Mouse (Mus musculus): Measurements from ENCODE around the gene Fgd6. TPM values are rescaled to one million over a fixed set of nuclear protein-coding genes. Genes with fewer than 3 reads are reported as not detected.

The Fgd6 gene
- polyA plus RNA-seq, 1 experiment from 2014 or later = 3.1 TPM

DNA sequence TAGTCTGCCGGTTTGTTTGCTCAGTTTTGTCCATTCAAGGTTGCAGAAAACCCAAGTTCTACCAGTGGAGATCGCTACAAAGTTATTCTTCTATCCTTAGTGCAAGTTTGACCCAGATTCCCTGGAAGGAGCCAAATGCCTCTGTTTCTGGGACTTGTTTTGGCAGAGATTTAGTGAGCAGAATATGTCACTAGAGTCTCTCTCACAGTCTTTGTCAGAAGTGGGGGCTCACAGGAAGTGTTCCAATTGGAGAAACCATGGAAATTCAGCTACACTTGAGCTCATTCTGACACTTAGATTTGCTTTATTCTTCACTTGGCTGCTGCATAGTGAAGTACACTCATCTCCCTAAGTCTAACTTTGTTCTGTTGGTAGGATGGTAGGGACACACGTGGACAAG, 76.4 kb downstream of the Fgd6 start:
- DNase-seq (no peak), ATAC-seq (ENCODE audit: low FRiP score, low TSS enrichment) (no peak)
- Histone ChIP-seq H3K9ac (replicated peaks; ENCODE audit: low read length) (no peak overlapping the region), H3K4me1 (ENCODE audit: control insufficient read depth, insufficient read depth, low read length) (no peaks in the 10 kb centered on the region), H3K36me3 (ENCODE audit: control insufficient read depth, insufficient read depth, low read length) (no peaks in the 10 kb centered on the region), H3K27ac (replicated peaks; ENCODE audit: low read depth, low read length) (no peak overlapping the region), H3K4me2 (ENCODE audit: low read length) (no peak overlapping the region), H3K9me3 (ENCODE audit: control insufficient read depth, low read length) (no peaks in the 10 kb centered on the region), H3K27me3 (ENCODE audit: control insufficient read depth, insufficient read depth, low read length) (no peaks in the 10 kb centered on the region), H3K4me3 (replicated peaks; ENCODE audit: low read depth, low read length) (no peak overlapping the region)
- 74% methylated on average over 3 of the region's 3 CpGs for WGBS

GRCm38 (mm10) chr10:94115893-94116599, 80.2 kb downstream of the Fgd6 start:
- H3K27me3 ChIP-seq (ENCODE audit: control insufficient read depth, insufficient read depth, low read length) = no peaks in the 10 kb centered on the region
- H3K4me3 ChIP-seq (replicated peaks; ENCODE audit: low read depth, low read length) = no peak overlapping the region
- no peak overlapping the region for H3K9ac ChIP-seq (replicated peaks; ENCODE audit: low read length)
- no peaks in the 10 kb centered on the region for H3K9me3 ChIP-seq (ENCODE audit: control insufficient read depth, low read length)
- H3K36me3 ChIP-seq (ENCODE audit: control insufficient read depth, insufficient read depth, low read length) = no peaks in the 10 kb centered on the region
- WGBS = 43% methylated on average over 6 of the region's 6 CpGs
- peak; percentile 94 for DNase-seq
- H3K4me2 ChIP-seq (ENCODE audit: low read length) = no peak overlapping the region
- peak; percentile 77; the same call in 1 of the 2 replicates for ATAC-seq (ENCODE audit: low FRiP score, low TSS enrichment)
- H3K4me1 ChIP-seq (ENCODE audit: control insufficient read depth, insufficient read depth, low read length) = no peaks in the 10 kb centered on the region
- no peak overlapping the region for H3K27ac ChIP-seq (replicated peaks; ENCODE audit: low read depth, low read length)

- Histone ChIP-seq H3K27me3 (ENCODE audit: control insufficient read depth, insufficient read depth, low read length) (no peaks in the 10 kb centered on the region), H3K4me3 (replicated peaks; ENCODE audit: low read depth, low read length) (no peak overlapping the region), H3K9ac (replicated peaks; ENCODE audit: low read length) (no peak overlapping the region), H3K36me3 (ENCODE audit: control insufficient read depth, insufficient read depth, low read length) (no peaks in the 10 kb centered on the region), H3K4me2 (ENCODE audit: low read length) (no peak overlapping the region), H3K4me1 (ENCODE audit: control insufficient read depth, insufficient read depth, low read length) (no peaks in the 10 kb centered on the region), H3K27ac (replicated peaks; ENCODE audit: low read depth, low read length) (no peak overlapping the region), H3K9me3 (ENCODE audit: control insufficient read depth, low read length) (no peaks in the 10 kb centered on the region)
- 75% methylated on average over 12 of the region's 12 CpGs for WGBS
- DNase-seq (no peak), ATAC-seq (ENCODE audit: low FRiP score, low TSS enrichment) (no peak)
Observed at GRCm38 (mm10) chr10:94116781-94117340, 81.1 kb downstream of the Fgd6 start.

DNA sequence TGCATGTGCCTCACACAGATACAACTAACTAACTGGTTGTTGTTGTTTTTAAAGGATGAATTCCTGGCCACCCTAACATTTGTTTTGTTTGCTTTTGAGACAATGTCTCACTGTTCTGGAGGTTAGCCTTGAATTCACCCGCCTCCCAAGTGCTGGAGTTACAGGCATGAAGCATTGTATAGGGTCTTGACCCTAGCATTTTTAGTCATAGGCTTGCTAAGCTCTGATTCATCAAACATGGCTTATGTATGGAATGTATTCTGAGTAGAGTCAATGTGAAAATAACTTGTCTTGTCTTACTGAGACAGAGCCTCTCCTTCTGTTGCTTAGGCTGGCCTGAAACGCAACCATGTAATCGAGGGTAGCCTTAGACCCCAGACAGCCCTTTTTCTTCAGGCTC, 82.1 kb downstream of the Fgd6 start:
- DNase-seq = no peak
- Histone ChIP-seq H3K27ac (replicated peaks; ENCODE audit: low read depth, low read length) (no peak overlapping the region), H3K27me3 (ENCODE audit: control insufficient read depth, insufficient read depth, low read length) (no peaks in the 10 kb centered on the region), H3K9ac (replicated peaks; ENCODE audit: low read length) (no peak overlapping the region), H3K4me2 (ENCODE audit: low read length) (no peak overlapping the region), H3K4me3 (replicated peaks; ENCODE audit: low read depth, low read length) (no peak overlapping the region), H3K9me3 (ENCODE audit: control insufficient read depth, low read length) (no peaks in the 10 kb centered on the region), H3K36me3 (ENCODE audit: control insufficient read depth, insufficient read depth, low read length) (no peaks in the 10 kb centered on the region), H3K4me1 (ENCODE audit: control insufficient read depth, insufficient read depth, low read length) (no peaks in the 10 kb centered on the region)
- ATAC-seq (ENCODE audit: low FRiP score, low TSS enrichment) = no peak
- WGBS = 90% methylated on average over 3 of the region's 3 CpGs

DNA sequence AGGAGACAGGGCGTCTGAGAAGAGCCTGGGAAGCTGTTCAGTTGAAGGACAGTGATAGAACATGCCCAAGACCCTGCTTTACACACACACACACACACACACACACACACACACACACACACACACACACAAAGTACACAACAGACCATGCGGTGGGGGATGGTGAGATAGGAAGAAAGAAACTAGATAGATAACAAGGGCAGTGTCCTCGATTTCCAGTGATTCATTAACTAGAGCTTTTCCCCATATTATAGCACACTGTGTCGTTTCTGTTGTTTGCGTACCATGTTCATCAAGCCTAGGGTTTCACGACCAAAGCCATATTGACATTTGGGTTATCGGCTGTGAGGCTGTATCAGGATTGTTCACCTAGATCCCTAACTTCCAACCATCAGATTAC, 83.2 kb downstream of the Fgd6 start:
- Histone ChIP-seq H3K4me1 (ENCODE audit: control insufficient read depth, insufficient read depth, low read length) (no peaks in the 10 kb centered on the region), H3K27ac (replicated peaks; ENCODE audit: low read depth, low read length) (no peak overlapping the region), H3K27me3 (ENCODE audit: control insufficient read depth, insufficient read depth, low read length) (no peaks in the 10 kb centered on the region), H3K4me3 (replicated peaks; ENCODE audit: low read depth, low read length) (no peak overlapping the region), H3K4me2 (ENCODE audit: low read length) (no peak overlapping the region), H3K9ac (replicated peaks; ENCODE audit: low read length) (no peak overlapping the region), H3K36me3 (ENCODE audit: control insufficient read depth, insufficient read depth, low read length) (no peaks in the 10 kb centered on the region), H3K9me3 (ENCODE audit: control insufficient read depth, low read length) (no peaks in the 10 kb centered on the region)
- no peak for DNase-seq
- WGBS = 95% methylated on average over 7 of the region's 7 CpGs
- ATAC-seq (ENCODE audit: low FRiP score, low TSS enrichment) = no peak

- H3K9me3 ChIP-seq (ENCODE audit: control insufficient read depth, low read length) = no peaks in the 10 kb centered on the region
- H3K27me3 ChIP-seq (ENCODE audit: control insufficient read depth, insufficient read depth, low read length) = no peaks in the 10 kb centered on the region
- no peak overlapping the region for H3K4me3 ChIP-seq (replicated peaks; ENCODE audit: low read depth, low read length)
- WGBS = 88% methylated on average over 9 of the region's 9 CpGs
- no peak for DNase-seq
- ATAC-seq (ENCODE audit: low FRiP score, low TSS enrichment) = no peak
- no peak overlapping the region for H3K9ac ChIP-seq (replicated peaks; ENCODE audit: low read length)
- H3K36me3 ChIP-seq (ENCODE audit: control insufficient read depth, insufficient read depth, low read length) = no peaks in the 10 kb centered on the region
- H3K4me2 ChIP-seq (ENCODE audit: low read length) = no peak overlapping the region
- H3K4me1 ChIP-seq (ENCODE audit: control insufficient read depth, insufficient read depth, low read length) = no peaks in the 10 kb centered on the region
- no peak overlapping the region for H3K27ac ChIP-seq (replicated peaks; ENCODE audit: low read depth, low read length)
Observed at GRCm38 (mm10) chr10:94120676-94121075, 84.9 kb downstream of the Fgd6 start.

DNA sequence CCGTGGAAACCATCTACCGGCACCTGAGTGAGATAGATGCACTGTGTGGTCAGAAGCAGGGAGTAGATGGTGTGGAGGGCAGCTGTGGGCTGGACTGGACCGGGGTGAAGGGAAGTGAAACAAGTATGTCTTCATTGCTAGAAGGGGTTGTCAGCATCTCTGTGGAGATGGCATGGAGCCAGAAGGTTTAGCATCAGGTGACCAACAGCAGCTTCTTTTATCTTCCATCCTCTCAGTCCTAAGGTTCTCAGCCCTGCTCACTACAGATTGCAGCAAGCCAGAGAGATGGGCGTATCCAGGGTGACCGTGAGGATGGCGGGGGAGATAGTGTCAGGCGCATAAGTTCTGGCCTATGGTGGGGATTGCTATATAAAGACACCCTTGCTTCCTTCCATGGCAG, 86.8 kb downstream of the Fgd6 start:
- no peak overlapping the region for H3K9ac ChIP-seq (replicated peaks; ENCODE audit: low read length)
- 93% methylated on average over 7 of the region's 7 CpGs for WGBS

DNA sequence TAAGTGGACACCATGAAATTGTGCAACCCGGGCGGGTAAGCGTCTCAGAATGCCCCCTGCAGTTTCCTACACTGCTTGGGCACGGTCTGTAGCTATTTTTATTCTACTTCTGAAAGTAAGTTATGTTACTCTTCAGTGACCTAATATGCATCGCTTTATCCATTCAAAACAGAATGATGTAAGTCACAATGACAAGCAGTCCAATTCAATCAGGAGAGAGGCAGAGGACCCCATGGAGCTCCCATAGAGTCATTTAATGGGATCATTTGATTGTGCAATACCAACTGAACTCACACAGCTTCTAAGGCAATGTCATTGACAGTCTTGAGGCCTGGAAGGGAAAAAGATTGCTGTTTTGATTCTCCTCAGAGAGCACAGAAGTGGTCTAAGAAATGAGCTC, 87.8 kb downstream of the Fgd6 start:
- Histone ChIP-seq H3K4me1 (ENCODE audit: control insufficient read depth, insufficient read depth, low read length) (no peaks in the 10 kb centered on the region), H3K4me3 (replicated peaks; ENCODE audit: low read depth, low read length) (no peak overlapping the region), H3K27me3 (ENCODE audit: control insufficient read depth, insufficient read depth, low read length) (no peaks in the 10 kb centered on the region), H3K36me3 (ENCODE audit: control insufficient read depth, insufficient read depth, low read length) (no peaks in the 10 kb centered on the region), H3K4me2 (ENCODE audit: low read length) (no peak overlapping the region), H3K9me3 (ENCODE audit: control insufficient read depth, low read length) (no peaks in the 10 kb centered on the region), H3K9ac (replicated peaks; ENCODE audit: low read length) (no peak overlapping the region), H3K27ac (replicated peaks; ENCODE audit: low read depth, low read length) (no peak overlapping the region)
- ATAC-seq (ENCODE audit: low FRiP score, low TSS enrichment) = no peak
- no peak for DNase-seq
- WGBS = 73% methylated on average over 5 of the region's 5 CpGs

More for the DNA sequence above, 86.8 kb downstream of the Fgd6 start:
- H3K4me1 ChIP-seq (ENCODE audit: control insufficient read depth, insufficient read depth, low read length) = no peaks in the 10 kb centered on the region
- no peak overlapping the region for H3K4me2 ChIP-seq (ENCODE audit: low read length)
- DNase-seq (no peak), ATAC-seq (ENCODE audit: low FRiP score, low TSS enrichment) (no peak)
- no peaks in the 10 kb centered on the region for H3K9me3 ChIP-seq (ENCODE audit: control insufficient read depth, low read length)
- no peaks in the 10 kb centered on the region for H3K27me3 ChIP-seq (ENCODE audit: control insufficient read depth, insufficient read depth, low read length)
- no peak overlapping the region for H3K27ac ChIP-seq (replicated peaks; ENCODE audit: low read depth, low read length)
- no peaks in the 10 kb centered on the region for H3K36me3 ChIP-seq (ENCODE audit: control insufficient read depth, insufficient read depth, low read length)
- H3K4me3 ChIP-seq (replicated peaks; ENCODE audit: low read depth, low read length) = no peak overlapping the region

- DNase-seq (peak; percentile 17), ATAC-seq (ENCODE audit: low FRiP score, low TSS enrichment) (no peak)
- WGBS = 79% methylated on average over 5 of the region's 5 CpGs
- H3K27ac ChIP-seq (replicated peaks; ENCODE audit: low read depth, low read length) = no peak overlapping the region
- no peaks in the 10 kb centered on the region for H3K9me3 ChIP-seq (ENCODE audit: control insufficient read depth, low read length)
- H3K9ac ChIP-seq (replicated peaks; ENCODE audit: low read length) = no peak overlapping the region
- no peak overlapping the region for H3K4me3 ChIP-seq (replicated peaks; ENCODE audit: low read depth, low read length)
- no peaks in the 10 kb centered on the region for H3K27me3 ChIP-seq (ENCODE audit: control insufficient read depth, insufficient read depth, low read length)
- no peaks in the 10 kb centered on the region for H3K36me3 ChIP-seq (ENCODE audit: control insufficient read depth, insufficient read depth, low read length)
- H3K4me2 ChIP-seq (ENCODE audit: low read length) = no peak overlapping the region
- H3K4me1 ChIP-seq (ENCODE audit: control insufficient read depth, insufficient read depth, low read length) = no peaks in the 10 kb centered on the region
Observed at GRCm38 (mm10) chr10:94124376-94124775, 88.6 kb downstream of the Fgd6 start.
